Mouse (Mus musculus): ENCODE measurements at regions not wholly inside any gene's neighbourhood (a gene's known extent, or its start where the extent isn't known, plus 50 kb on each side); places are given as distances from the start of the nearest gene placed in this dataset.

DNA sequence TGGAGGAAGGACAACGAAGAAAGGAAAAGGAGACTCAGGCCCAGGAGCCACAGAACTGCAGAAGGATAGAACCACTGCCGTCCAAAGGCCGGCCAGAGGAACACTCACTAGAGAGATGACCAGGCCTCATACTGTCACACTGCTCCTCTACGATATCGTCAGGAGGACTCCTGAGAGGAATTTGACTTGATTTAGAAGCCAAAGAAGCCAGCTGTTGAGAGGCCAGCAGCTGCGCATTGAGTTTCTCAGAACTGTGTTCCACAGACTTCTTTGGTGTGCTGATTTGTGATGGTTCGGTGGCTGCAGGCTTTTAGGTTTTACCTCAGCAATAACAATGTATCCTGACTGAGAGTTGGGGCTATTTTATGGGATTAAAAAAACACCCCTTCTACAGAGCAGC lies 144.1 kb upstream of the Slc38a2 start:
- H3K27ac ChIP-seq: no peak overlapping the region

DNA sequence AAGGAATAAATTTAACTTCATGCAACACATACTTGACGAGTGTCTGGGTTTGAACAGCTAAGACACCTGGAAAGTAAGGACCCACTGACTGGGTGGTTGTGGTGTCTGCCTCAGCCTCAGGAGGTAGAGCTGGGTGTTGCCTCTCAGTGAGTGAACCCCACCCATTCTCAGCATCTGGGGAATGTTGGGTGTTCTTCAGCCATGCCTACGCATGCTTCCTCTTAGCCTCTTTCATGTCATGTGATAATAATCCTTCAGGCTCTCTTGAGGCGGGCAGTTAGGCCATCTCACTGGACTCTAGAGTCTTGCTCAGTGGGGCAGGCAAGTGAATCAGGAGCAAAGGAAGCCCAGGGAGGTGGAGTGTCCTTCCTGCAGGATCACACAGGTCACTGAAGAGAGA lies 143.4 kb upstream of the Slc38a2 start:
- Histone ChIP-seq H3K4me1 (0 out of 2 replicates have a peak, but pooled peaks cover 2% of the 10 kb centered on the region), H3K27ac (no peak overlapping the region), H3K9ac (no peak overlapping the region), H3K4me2 (no peak overlapping the region), H3K27me3 (no peaks in the 10 kb centered on the region), H3K9me3 (replicated peaks) (no peaks in the 10 kb centered on the region), H3K36me3 (no peaks in the 10 kb centered on the region), H3K4me3 (replicated peaks) (no peak overlapping the region)
- WGBS: 85% methylated on average over 3 of the region's 3 CpGs
- ATAC-seq (replicated peaks; ENCODE audit: low FRiP score): no peak

More for the DNA sequence above, 144.1 kb upstream of the Slc38a2 start:
- ATAC-seq (replicated peaks; ENCODE audit: low FRiP score): no peak
- Histone ChIP-seq H3K36me3 (no peaks in the 10 kb centered on the region), H3K4me1 (0 out of 2 replicates have a peak, but pooled peaks cover 2% of the 10 kb centered on the region), H3K4me2 (no peak overlapping the region), H3K4me3 (replicated peaks) (no peak overlapping the region), H3K9me3 (replicated peaks) (0 out of 2 replicates have a peak, but pooled peaks cover 2% of the 10 kb centered on the region), H3K27me3 (no peaks in the 10 kb centered on the region), H3K9ac (no peak overlapping the region)
- whole genome bisulfite sequencing: 65% methylated on average over 7 of the region's 7 CpGs

DNA sequence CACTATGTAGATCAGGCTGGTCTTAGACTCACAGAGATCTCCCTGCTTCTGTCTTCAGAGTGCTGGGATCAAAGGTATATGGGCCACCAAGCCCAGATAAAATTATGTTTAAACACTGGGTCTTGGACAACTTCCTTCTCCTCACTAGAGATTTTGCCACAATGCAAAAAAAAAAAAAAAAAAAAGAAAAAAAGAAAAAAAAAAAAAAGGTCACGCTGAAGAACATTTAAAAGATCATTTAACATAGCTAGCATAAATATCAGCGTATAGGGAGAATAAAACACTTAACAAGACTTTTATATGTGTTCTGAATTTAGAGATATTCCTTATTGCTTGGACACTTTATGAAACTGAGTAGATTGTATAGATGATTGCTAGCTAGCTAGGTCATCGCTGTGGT lies 137.1 kb upstream of the Slc38a2 start:
- Histone ChIP-seq H3K4me3 (replicated peaks) (no peak overlapping the region), H3K27me3 (no peaks in the 10 kb centered on the region), H3K9ac (no peak overlapping the region), H3K4me1 (0 out of 2 replicates have a peak, but pooled peaks cover 2% of the 10 kb centered on the region), H3K36me3 (no peaks in the 10 kb centered on the region), H3K27ac (no peak overlapping the region), H3K4me2 (no peak overlapping the region), H3K9me3 (replicated peaks) (no peaks in the 10 kb centered on the region)
- WGBS: 97% methylated on average over 3 of the region's 3 CpGs
- ATAC-seq (replicated peaks; ENCODE audit: low FRiP score): no peak

DNA sequence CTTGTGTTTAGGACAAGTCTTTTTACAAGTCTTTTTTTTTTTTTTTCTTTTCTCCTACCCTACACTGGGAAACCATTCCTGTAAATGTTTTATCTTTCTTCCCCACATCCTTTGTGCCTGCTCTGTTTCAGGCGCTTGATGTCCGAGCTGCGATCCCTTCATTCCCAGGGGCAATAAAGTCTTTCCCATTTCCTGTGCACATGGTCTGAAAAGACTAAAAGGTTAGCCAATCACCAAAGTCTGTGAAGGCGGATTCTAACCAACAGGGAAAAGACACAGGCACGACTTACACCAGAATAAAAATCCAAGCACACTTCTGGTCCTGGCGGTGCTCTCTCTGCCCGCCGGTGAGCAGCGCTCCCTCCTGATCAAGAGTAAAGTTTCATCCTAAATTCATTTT lies 135.3 kb upstream of the Slc38a2 start:
- Histone ChIP-seq H3K9ac (no peak overlapping the region), H3K36me3 (no peaks in the 10 kb centered on the region), H3K4me2 (no peak overlapping the region), H3K9me3 (replicated peaks) (no peaks in the 10 kb centered on the region), H3K27ac (no peak overlapping the region), H3K4me3 (replicated peaks) (no peak overlapping the region), H3K4me1 (no peaks in the 10 kb centered on the region), H3K27me3 (no peaks in the 10 kb centered on the region)
- no peak for ATAC-seq (replicated peaks; ENCODE audit: low FRiP score)
- 62% methylated on average over 9 of the region's 9 CpGs for WGBS

DNA sequence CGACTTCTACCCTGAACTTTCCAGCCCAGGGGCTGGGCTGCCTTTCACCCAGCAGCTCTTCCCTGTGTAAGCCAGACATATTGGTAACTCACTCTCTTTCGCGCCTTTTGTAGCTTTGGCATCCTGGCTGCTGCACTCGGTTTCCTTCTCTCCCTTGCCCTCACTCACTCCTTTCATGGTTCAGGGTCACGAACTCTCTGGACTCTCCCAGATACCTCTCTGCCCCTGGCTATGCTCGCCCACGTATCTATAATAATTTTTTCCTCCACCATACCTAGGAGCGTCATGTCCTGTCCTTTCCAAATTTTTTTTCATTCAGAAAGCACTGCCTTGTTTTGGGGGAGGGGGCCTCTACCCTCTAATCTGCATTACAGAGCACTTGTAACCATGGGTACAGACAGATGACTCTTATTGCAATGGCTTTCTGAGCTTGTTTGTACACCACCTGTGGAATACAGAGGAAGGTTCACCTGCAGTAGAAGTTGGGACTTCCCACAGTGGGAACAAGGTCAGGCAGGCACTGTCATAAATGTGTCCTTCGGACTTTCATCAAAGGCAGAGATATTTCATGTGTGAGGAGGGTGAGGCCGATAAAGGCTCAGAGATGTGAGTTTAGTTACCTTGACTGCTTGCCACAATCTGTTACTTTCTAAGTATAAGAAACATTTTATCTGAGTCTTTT lies 134.8 kb upstream of the Slc38a2 start:
- Histone ChIP-seq H3K9me3 (replicated peaks) (no peaks in the 10 kb centered on the region), H3K4me2 (no peak overlapping the region), H3K4me3 (replicated peaks) (no peak overlapping the region), H3K27ac (no peak overlapping the region), H3K9ac (no peak overlapping the region), H3K36me3 (no peaks in the 10 kb centered on the region), H3K4me1 (no peaks in the 10 kb centered on the region), H3K27me3 (no peaks in the 10 kb centered on the region)
- no peak for ATAC-seq (replicated peaks; ENCODE audit: low FRiP score)
- 72% methylated on average over 10 of the region's 10 CpGs for WGBS

DNA sequence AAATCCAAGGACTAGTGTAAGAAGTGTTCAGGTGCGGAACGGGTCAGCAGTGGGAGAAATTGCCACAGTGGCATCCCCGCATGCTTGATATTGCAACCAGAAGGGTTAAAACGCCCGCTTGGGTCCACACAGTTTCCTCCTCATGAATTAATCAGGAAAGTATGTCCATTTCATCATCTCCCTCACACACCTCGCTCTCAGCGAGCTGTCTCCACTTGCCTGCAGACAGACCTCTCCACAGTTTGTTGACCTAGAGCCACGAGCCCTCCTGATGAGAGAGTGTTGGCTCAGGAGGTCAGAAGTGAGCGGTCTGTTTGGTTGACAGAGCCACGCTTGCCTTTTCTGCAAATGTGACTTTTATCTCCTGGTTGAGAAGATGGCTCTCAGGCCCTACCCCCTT lies 132.9 kb upstream of the Slc38a2 start:
- no peak overlapping the region for H3K27ac ChIP-seq
- no peak overlapping the region for H3K4me3 ChIP-seq (replicated peaks)
- no peaks in the 10 kb centered on the region for H3K9me3 ChIP-seq (replicated peaks)
- no peak overlapping the region for H3K4me2 ChIP-seq
- WGBS: 80% methylated on average over 10 of the region's 10 CpGs
- ATAC-seq (replicated peaks; ENCODE audit: low FRiP score): no peak
- no peak overlapping the region for H3K9ac ChIP-seq
- H3K36me3 ChIP-seq: no peaks in the 10 kb centered on the region
- no peaks in the 10 kb centered on the region for H3K27me3 ChIP-seq
- 0 out of 2 replicates have a peak, but pooled peaks cover 2% of the 10 kb centered on the region for H3K4me1 ChIP-seq

DNA sequence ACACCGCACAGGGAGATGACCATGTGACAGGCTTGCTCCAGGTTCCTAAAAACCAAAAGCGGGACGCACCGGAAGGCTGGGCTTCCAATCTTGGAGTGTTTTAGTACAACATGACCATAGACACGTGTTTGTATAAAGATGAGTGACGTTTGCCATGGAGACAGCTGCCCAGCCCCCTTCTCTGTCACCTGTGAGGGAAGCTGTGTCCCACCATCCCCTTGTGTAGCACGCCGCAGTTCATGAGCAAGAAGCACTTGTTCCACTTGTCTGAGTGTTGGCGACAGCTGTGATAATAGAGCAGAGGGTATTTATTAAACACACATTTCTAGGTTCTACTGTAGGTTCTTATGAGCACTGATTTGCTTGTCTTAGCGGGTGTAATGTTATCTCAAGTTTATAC lies 131.7 kb upstream of the Slc38a2 start:
- no peak overlapping the region for H3K4me2 ChIP-seq
- no peaks in the 10 kb centered on the region for H3K36me3 ChIP-seq
- no peak overlapping the region for H3K4me3 ChIP-seq (replicated peaks)
- ATAC-seq (replicated peaks; ENCODE audit: low FRiP score): no peak
- WGBS: 91% methylated on average over 10 of the region's 10 CpGs
- no peak overlapping the region for H3K27ac ChIP-seq
- no peaks in the 10 kb centered on the region for H3K27me3 ChIP-seq
- H3K9ac ChIP-seq: no peak overlapping the region
- H3K4me1 ChIP-seq: 0 out of 2 replicates have a peak, but pooled peaks cover 2% of the 10 kb centered on the region
- no peaks in the 10 kb centered on the region for H3K9me3 ChIP-seq (replicated peaks)

DNA sequence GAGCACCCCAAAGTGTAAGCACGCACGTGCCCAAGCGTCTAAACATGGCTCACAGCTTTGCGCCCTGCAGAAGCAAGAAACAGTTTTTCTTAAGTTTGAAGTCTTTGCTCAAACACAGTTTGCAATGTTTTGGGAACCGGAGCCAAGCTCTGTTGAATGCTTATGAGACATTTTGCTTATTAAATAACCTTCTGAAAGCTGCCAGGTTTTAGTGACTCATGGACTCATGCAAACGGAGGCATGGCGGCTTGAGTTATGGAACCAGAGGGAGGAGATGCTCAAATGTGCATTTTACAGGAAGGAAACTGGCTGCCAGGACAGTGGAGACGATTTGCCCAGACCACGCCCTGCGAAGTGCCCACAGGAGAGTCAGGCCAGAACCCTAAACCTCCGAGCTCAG lies 131.0 kb upstream of the Slc38a2 start:
- 84% methylated on average over 11 of the region's 11 CpGs for WGBS

DNA sequence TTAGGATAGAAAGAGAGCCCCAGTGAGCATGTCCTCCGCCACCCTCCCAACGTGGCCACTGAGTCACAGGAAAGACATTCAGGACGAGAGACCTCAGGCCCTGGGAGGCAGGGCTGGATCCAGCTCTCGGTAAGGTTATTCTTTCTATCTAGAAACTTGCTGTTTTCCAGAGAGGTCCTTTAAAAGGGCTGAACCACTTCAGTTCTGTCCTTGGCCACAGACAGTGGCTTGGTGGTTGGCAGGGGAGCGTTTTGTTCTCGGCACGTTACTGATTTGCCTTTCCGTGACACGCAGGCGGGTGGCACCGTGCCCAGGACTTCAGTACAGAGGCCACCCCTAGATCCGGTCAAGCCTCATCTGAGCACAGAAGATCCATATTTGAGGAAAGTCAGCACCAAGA lies 130.4 kb upstream of the Slc38a2 start:
- 0 out of 2 replicates have a peak, but pooled peaks cover 2% of the 10 kb centered on the region for H3K4me1 ChIP-seq
- no peak overlapping the region for H3K4me3 ChIP-seq (replicated peaks)
- no peaks in the 10 kb centered on the region for H3K27me3 ChIP-seq
- H3K36me3 ChIP-seq: no peaks in the 10 kb centered on the region
- no peak overlapping the region for H3K9ac ChIP-seq
- no peak overlapping the region for H3K27ac ChIP-seq
- WGBS: 88% methylated on average over 12 of the region's 12 CpGs
- H3K9me3 ChIP-seq (replicated peaks): no peaks in the 10 kb centered on the region
- no peak overlapping the region for H3K4me2 ChIP-seq
- no peak for ATAC-seq (replicated peaks; ENCODE audit: low FRiP score)

More for the DNA sequence above, 131.0 kb upstream of the Slc38a2 start:
- no peak for ATAC-seq (replicated peaks; ENCODE audit: low FRiP score)
- no peaks in the 10 kb centered on the region for H3K36me3 ChIP-seq
- 0 out of 2 replicates have a peak, but pooled peaks cover 2% of the 10 kb centered on the region for H3K4me1 ChIP-seq
- no peak overlapping the region for H3K4me2 ChIP-seq
- no peak overlapping the region for H3K27ac ChIP-seq
- no peak overlapping the region for H3K9ac ChIP-seq
- H3K27me3 ChIP-seq: no peaks in the 10 kb centered on the region
- H3K9me3 ChIP-seq (replicated peaks): no peaks in the 10 kb centered on the region
- no peak overlapping the region for H3K4me3 ChIP-seq (replicated peaks)

DNA sequence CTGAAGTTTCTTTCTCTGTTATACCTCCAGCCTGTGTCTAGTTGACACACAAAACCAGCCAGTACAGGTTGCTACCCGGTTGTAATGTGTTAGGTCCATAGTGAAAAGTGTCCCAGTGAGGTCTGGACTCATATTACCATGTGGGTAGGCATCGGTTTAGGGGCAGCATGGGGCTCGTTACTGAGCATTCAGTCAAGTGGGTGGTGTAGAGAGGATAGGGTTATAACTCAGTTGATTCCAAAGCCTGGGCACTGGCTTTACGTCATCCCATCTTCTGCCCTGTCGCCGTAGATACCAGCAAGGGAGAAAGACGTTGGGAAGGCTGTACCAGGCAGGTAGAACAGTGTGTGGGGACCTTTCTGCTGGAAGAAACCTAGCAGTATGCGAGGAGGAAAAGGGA lies 129.2 kb upstream of the Slc38a2 start:
- Histone ChIP-seq H3K27me3 (no peaks in the 10 kb centered on the region), H3K9ac (no peak overlapping the region), H3K4me2 (no peak overlapping the region), H3K36me3 (no peaks in the 10 kb centered on the region), H3K9me3 (replicated peaks) (no peaks in the 10 kb centered on the region), H3K27ac (no peak overlapping the region), H3K4me1 (0 out of 2 replicates have a peak, but pooled peaks cover 2% of the 10 kb centered on the region), H3K4me3 (replicated peaks) (no peak overlapping the region)
- 89% methylated on average over 8 of the region's 8 CpGs for WGBS
- ATAC-seq (replicated peaks; ENCODE audit: low FRiP score): no peak

DNA sequence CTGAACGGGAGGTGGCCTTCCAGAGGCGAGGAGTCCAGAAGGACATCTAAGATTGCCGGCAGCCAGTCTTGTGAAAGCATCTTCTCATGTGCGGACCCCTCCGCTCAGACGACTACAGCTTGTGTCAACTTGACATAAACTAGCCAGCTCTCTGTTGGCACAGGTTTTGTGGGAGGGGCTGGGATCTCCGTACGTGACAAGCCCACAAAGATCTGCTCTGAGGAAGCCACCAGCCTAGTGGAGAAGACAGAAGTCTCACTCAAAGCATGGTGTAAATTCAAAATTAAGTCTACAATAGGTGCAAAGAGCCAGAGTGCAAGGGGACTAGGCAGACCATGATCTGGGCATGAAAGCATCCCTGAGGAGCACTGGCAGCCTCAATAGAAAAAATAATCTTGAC lies 128.4 kb upstream of the Slc38a2 start:
- Histone ChIP-seq H3K36me3 (no peaks in the 10 kb centered on the region), H3K4me3 (replicated peaks) (no peak overlapping the region), H3K9ac (no peak overlapping the region), H3K27me3 (no peaks in the 10 kb centered on the region), H3K9me3 (replicated peaks) (no peaks in the 10 kb centered on the region), H3K4me1 (0 out of 2 replicates have a peak, but pooled peaks cover 2% of the 10 kb centered on the region), H3K4me2 (no peak overlapping the region), H3K27ac (no peak overlapping the region)
- WGBS: 59% methylated on average over 8 of the region's 8 CpGs
- ATAC-seq (replicated peaks; ENCODE audit: low FRiP score): no peak

DNA sequence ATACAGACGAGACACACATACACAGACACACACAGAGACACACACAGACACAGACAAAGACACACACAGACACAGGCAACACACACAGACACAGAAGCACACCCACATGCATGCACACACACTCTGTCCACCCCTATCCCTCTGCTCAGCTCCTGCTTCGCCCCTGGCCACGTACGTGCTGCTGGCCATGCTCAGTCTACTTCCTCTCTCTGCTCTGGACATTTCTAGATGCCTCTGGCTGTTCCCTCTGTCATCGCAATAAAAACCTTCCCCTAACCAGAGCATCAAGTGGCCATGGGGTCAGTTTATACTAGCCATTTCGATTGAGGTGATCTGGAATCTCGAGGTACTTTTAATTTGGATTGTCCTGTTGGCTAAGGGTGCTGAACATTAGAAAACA lies 118.9 kb upstream of the Slc38a2 start:
- no peak overlapping the region for H3K4me2 ChIP-seq
- no peaks in the 10 kb centered on the region for H3K4me1 ChIP-seq
- no peaks in the 10 kb centered on the region for H3K36me3 ChIP-seq
- ATAC-seq (replicated peaks; ENCODE audit: low FRiP score): no peak
- H3K4me3 ChIP-seq (replicated peaks): no peak overlapping the region
- no peaks in the 10 kb centered on the region for H3K27me3 ChIP-seq
- no peak overlapping the region for H3K9ac ChIP-seq
- WGBS: 85% methylated on average over 7 of the region's 7 CpGs
- no peaks in the 10 kb centered on the region for H3K9me3 ChIP-seq (replicated peaks)
- no peak overlapping the region for H3K27ac ChIP-seq

DNA sequence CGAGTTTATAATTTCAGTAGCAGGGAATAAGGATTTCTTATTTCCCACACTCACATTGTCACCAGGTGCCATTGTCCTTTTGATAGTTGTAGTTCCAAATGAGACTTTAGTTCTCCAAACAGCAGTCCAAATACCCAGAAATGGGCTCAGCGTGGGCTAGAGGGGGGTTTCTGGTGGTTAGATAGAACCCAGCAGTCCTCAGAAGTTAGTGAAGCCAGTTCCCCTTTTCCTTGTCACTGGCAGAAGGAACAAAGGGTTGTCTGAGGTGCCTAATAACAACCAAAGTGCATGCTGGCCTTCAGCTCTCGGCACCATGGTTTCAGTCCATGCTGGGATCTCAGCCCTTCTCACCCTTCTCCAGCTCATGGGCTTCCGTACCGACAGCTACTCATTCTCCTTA lies 118.1 kb upstream of the Slc38a2 start:
- no peaks in the 10 kb centered on the region for H3K36me3 ChIP-seq
- H3K9ac ChIP-seq: no peak overlapping the region
- H3K27ac ChIP-seq: no peak overlapping the region
- H3K4me1 ChIP-seq: no peaks in the 10 kb centered on the region
- H3K27me3 ChIP-seq: no peaks in the 10 kb centered on the region
- ATAC-seq (replicated peaks; ENCODE audit: low FRiP score): no peak
- no peaks in the 10 kb centered on the region; the same call in 1 of the 2 replicates for H3K9me3 ChIP-seq (replicated peaks)
- no peak overlapping the region for H3K4me3 ChIP-seq (replicated peaks)
- WGBS: 93% methylated on average over 5 of the region's 5 CpGs
- H3K4me2 ChIP-seq: no peak overlapping the region
